Mouse (Mus musculus): ENCODE data around the gene Cer1. TPM values are rescaled to one million over a fixed set of nuclear protein-coding genes. Genes with fewer than 3 reads are reported as not detected.

Cer1 gene
- polyA plus RNA-seq, 2 experiments, result not detected

DNA sequence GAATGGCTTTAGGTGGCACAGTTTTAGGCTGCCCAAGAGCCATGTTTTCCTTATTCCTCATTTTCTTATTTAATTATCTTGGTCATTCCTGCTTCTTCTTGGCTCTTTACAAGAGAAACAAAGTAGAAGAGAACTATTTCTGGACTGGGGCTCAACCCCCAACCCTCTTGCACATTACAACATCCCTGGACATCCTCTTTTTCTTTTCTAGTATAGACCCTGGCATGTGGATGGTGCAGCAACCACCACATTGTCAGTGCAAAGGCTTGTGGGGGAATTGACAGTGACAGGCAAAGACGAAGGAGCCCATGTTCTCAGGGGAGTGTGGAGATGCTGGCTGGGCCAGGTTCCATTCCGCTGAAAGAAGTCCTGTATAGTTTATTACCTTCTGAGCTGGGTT, 8.3 kb downstream of the Cer1 start:
- no peak overlapping the region for H3K4me2 ChIP-seq (ENCODE audit: low read depth)
- TF ChIP-seq CTCF (IDR thresholded peaks at IDR 0.05; ENCODE audit: low read depth) (no peak), EP300 (IDR thresholded peaks at IDR 0.05; ENCODE audit: low read depth) (no peak)
- H3K36me3 ChIP-seq (replicated peaks; ENCODE audit: control insufficient read depth, insufficient read depth, low read depth), result no peaks in the 10 kb centered on the region
- no peak overlapping the region for H3K27ac ChIP-seq
- H3K27me3 ChIP-seq (ENCODE audit: control insufficient read depth, insufficient read depth, low read length), result no peaks in the 10 kb centered on the region
- no peak for DNase-seq (ENCODE audit: low read depth in 3 of 3, low spot score in 3 of 3)
- H3K9me3 ChIP-seq (ENCODE audit: control insufficient read depth, low read length), result no peaks in the 10 kb centered on the region
- no peaks in the 10 kb centered on the region for H3K4me1 ChIP-seq (replicated peaks; ENCODE audit: control insufficient read depth in 2 of 2, insufficient read depth in 2 of 2, low read length in 1 of 2)
- no peak overlapping the region for H3K9ac ChIP-seq (replicated peaks)
- H3K4me3 ChIP-seq (ENCODE audit: insufficient read depth in 1 of 2, low read depth in 2 of 2, low read length in 2 of 2), result no peak overlapping the region
- WGBS (ENCODE audit: insufficient replicate concordance), result 42% methylated on average over 2 of the region's 2 CpGs
- ATAC-seq (ENCODE audit: insufficient read depth), result no peak

DNA sequence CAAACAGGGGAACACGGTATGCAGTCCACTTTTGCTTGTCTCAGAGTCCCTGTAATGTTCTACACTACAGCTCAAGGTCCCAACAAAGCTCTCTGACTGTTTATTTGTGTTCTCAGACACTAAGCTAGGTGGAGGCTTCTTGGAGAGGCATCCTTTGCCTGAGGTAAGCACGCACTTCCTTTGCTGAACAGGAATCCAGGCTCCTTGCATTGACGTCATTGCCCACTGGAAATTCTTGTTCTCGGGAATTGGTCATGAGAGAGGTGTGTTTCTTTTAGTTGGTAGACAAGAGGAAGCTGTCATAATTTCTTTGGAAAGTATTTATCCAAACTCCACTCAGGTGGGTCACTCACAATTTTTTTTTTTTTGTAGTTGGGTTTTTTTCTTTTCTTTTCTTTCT, 9.4 kb downstream of the Cer1 start:
- no peak overlapping the region for H3K4me3 ChIP-seq (ENCODE audit: insufficient read depth in 1 of 2, low read depth in 2 of 2, low read length in 2 of 2)
- DNase-seq (ENCODE audit: low read depth in 3 of 3, low spot score in 3 of 3) (no peak), ATAC-seq (ENCODE audit: insufficient read depth) (no peak)
- H3K9me3 ChIP-seq (ENCODE audit: control insufficient read depth, low read length), result no peaks in the 10 kb centered on the region
- no peak overlapping the region for H3K27ac ChIP-seq
- H3K4me2 ChIP-seq (ENCODE audit: low read depth), result no peak overlapping the region
- TF ChIP-seq CTCF (IDR thresholded peaks at IDR 0.05; ENCODE audit: low read depth) (no peak), EP300 (IDR thresholded peaks at IDR 0.05; ENCODE audit: low read depth) (no peak)
- H3K36me3 ChIP-seq (replicated peaks; ENCODE audit: control insufficient read depth, insufficient read depth, low read depth), result no peaks in the 10 kb centered on the region
- no peak overlapping the region for H3K9ac ChIP-seq (replicated peaks)
- no peaks in the 10 kb centered on the region for H3K27me3 ChIP-seq (ENCODE audit: control insufficient read depth, insufficient read depth, low read length)
- WGBS (ENCODE audit: insufficient replicate concordance), result 61% methylated on average over 4 of the region's 4 CpGs
- H3K4me1 ChIP-seq (replicated peaks; ENCODE audit: control insufficient read depth in 2 of 2, insufficient read depth in 2 of 2, low read length in 1 of 2), result no peaks in the 10 kb centered on the region

DNA sequence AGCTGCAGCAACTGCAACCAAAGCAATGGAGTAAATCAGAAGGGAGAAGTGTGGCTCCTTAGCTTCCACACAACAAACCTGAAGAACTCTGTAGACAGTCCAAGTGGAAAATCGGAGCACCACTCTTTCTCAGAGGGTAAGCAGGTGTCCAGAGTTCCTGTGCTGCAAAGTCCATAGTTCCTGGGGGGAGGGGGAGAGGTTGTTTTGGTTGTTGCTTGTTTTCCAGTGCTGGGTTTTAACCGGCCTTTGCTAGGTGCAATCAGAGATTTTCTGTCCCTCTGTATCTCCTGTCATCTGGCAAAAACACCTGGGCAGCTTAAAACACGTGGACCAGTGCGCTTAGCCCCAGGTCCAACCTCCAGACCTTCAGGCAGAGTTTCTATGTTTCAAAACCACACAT, 10.2 kb downstream of the Cer1 start:
- TF ChIP-seq EP300 (IDR thresholded peaks at IDR 0.05; ENCODE audit: low read depth) (no peak), CTCF (IDR thresholded peaks at IDR 0.05; ENCODE audit: low read depth) (no peak)
- 41% methylated on average over 4 of the region's 4 CpGs for WGBS (ENCODE audit: insufficient replicate concordance)
- Histone ChIP-seq H3K9ac (replicated peaks) (no peak overlapping the region), H3K4me3 (ENCODE audit: insufficient read depth in 1 of 2, low read depth in 2 of 2, low read length in 2 of 2) (no peak overlapping the region), H3K4me2 (ENCODE audit: low read depth) (no peak overlapping the region), H3K27ac (no peak overlapping the region), H3K36me3 (replicated peaks; ENCODE audit: control insufficient read depth, insufficient read depth, low read depth) (no peaks in the 10 kb centered on the region), H3K9me3 (ENCODE audit: control insufficient read depth, low read length) (no peaks in the 10 kb centered on the region), H3K27me3 (ENCODE audit: control insufficient read depth, insufficient read depth, low read length) (no peaks in the 10 kb centered on the region), H3K4me1 (replicated peaks; ENCODE audit: control insufficient read depth in 2 of 2, insufficient read depth in 2 of 2, low read length in 1 of 2) (no peaks in the 10 kb centered on the region)
- ATAC-seq (ENCODE audit: insufficient read depth), result no peak
- no peak for DNase-seq (ENCODE audit: low read depth in 3 of 3, low spot score in 3 of 3)

GRCm38 (mm10) chr4:82872548-82872947, 12.4 kb downstream of the Cer1 start:
- Histone ChIP-seq H3K9me3 (ENCODE audit: control insufficient read depth, low read length) (no peaks in the 10 kb centered on the region), H3K27me3 (ENCODE audit: control insufficient read depth, insufficient read depth, low read length) (no peaks in the 10 kb centered on the region), H3K4me3 (ENCODE audit: insufficient read depth in 1 of 2, low read depth in 2 of 2, low read length in 2 of 2) (no peak overlapping the region), H3K36me3 (replicated peaks; ENCODE audit: control insufficient read depth, insufficient read depth, low read depth) (no peaks in the 10 kb centered on the region), H3K4me1 (replicated peaks; ENCODE audit: control insufficient read depth in 2 of 2, insufficient read depth in 2 of 2, low read length in 1 of 2) (no peaks in the 10 kb centered on the region), H3K27ac (no peak overlapping the region), H3K4me2 (ENCODE audit: low read depth) (no peak overlapping the region), H3K9ac (replicated peaks) (no peak overlapping the region)
- 57% methylated on average over 4 of the region's 4 CpGs for WGBS (ENCODE audit: insufficient replicate concordance)
- TF ChIP-seq CTCF (IDR thresholded peaks at IDR 0.05; ENCODE audit: low read depth) (no peak), EP300 (IDR thresholded peaks at IDR 0.05; ENCODE audit: low read depth) (no peak)
- DNase-seq (ENCODE audit: low read depth in 3 of 3, low spot score in 3 of 3), result no peak
- no peak for ATAC-seq (ENCODE audit: insufficient read depth)

DNA sequence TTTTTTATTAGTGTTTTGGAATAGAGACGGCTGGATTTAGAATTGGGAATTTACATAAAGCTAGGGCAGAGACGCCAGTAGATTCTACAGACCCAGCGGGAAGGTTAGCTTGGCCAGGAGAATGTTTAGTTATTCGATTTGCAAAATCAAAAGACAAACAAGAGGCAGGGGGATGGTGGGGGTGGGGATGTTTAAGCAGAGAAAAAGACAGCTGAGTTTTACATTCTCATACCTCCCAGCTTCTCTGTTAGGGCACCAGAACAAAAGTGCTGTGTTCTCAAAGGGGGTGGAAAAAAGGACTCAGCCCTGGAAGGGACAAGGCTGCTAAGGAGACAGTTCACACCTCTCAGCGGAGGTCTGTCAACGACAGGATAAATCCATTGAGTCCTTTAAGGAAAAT, 12.8 kb downstream of the Cer1 start:
- Histone ChIP-seq H3K4me2 (ENCODE audit: low read depth) (no peak overlapping the region), H3K36me3 (replicated peaks; ENCODE audit: control insufficient read depth, insufficient read depth, low read depth) (no peaks in the 10 kb centered on the region), H3K9me3 (ENCODE audit: control insufficient read depth, low read length) (no peaks in the 10 kb centered on the region), H3K27me3 (ENCODE audit: control insufficient read depth, insufficient read depth, low read length) (no peaks in the 10 kb centered on the region), H3K4me3 (ENCODE audit: insufficient read depth in 1 of 2, low read depth in 2 of 2, low read length in 2 of 2) (no peak overlapping the region), H3K9ac (replicated peaks) (no peak overlapping the region), H3K4me1 (replicated peaks; ENCODE audit: control insufficient read depth in 2 of 2, insufficient read depth in 2 of 2, low read length in 1 of 2) (no peaks in the 10 kb centered on the region), H3K27ac (no peak overlapping the region)
- no peak for TF ChIP-seq EP300 (IDR thresholded peaks at IDR 0.05; ENCODE audit: low read depth)
- no peak for TF ChIP-seq CTCF (IDR thresholded peaks at IDR 0.05; ENCODE audit: low read depth)
- DNase-seq (ENCODE audit: low read depth in 3 of 3, low spot score in 3 of 3), result no peak
- 59% methylated on average over 6 of the region's 6 CpGs for whole genome bisulfite sequencing (ENCODE audit: insufficient replicate concordance)
- ATAC-seq (ENCODE audit: insufficient read depth), result no peak

All from liver, embryonic 14.5 days (tissue).